Mouse (Mus musculus) neural tube, embryonic 12.5 days (tissue): ENCODE results near the gene Gfy. TPM values are rescaled to one million over a fixed set of nuclear protein-coding genes. Genes with fewer than 3 reads are reported as not detected.
A peak's percentile ranks its signal among the peaks of the same experiment; 100 is the strongest.

ENCODE experiments used
- ATAC-seq: fragments of 200-750 bp; cut with Nextera tagmentation; 2 replicates; pipeline ENCODE4 v1.8.0; 2017; ENCODE audit warnings: low read depth, mild to moderate bottlenecking, moderate TSS enrichment, moderate library complexity; ENCODE audit not compliant: low FRiP score
- H3K27ac ChIP-seq: fragments of 300-500 bp; sonication (generic); 2 replicates; pipeline ENCODE4 v1.5.1; 2016
- H3K27me3 ChIP-seq: fragments of 300-500 bp; sonication (generic); replicated peaks from 2 replicates; pipeline ENCODE4 v1.6.1; 2016; ENCODE audit warnings: mild to moderate bottlenecking
- H3K36me3 ChIP-seq: fragments of 300-500 bp; sonication (generic); 2 replicates; pipeline ENCODE4 v1.6.1; 2016; ENCODE audit warnings: mild to moderate bottlenecking
- H3K4me1 ChIP-seq: fragments of 300-500 bp; sonication (generic); 2 replicates; pipeline ENCODE4 v1.6.1; 2016
- H3K4me2 ChIP-seq: fragments of 300-500 bp; sonication (generic); replicated peaks from 2 replicates; pipeline ENCODE4 v1.6.1; 2016; ENCODE audit warnings: mild to moderate bottlenecking
- H3K4me3 ChIP-seq: fragments of 300-500 bp; sonication (generic); 2 replicates; pipeline ENCODE4 v1.5.1; 2016
- H3K9ac ChIP-seq: fragments of 300-500 bp; sonication (generic); 2 replicates; pipeline ENCODE4 v1.6.1; 2016; ENCODE audit warnings: mild to moderate bottlenecking
- H3K9me3 ChIP-seq: fragments of 300-500 bp; sonication (generic); 2 replicates; pipeline ENCODE4 v1.6.1; 2016; ENCODE audit warnings: mild to moderate bottlenecking
- WGBS: fragments of 180-500 bp; shearing (Covaris S2); methylation state at CpG from one replicate; pipeline ENCODE4 v1.1.7; 2016; 5-methylcytosine and 5-hydroxymethylcytosine counted together
- microRNA-seq: library from miRNA; unstranded; fragments of <30 nt; microRNA quantifications from one replicate; pipeline ENCODE4, GENCODE M21; 2017
- polyA plus RNA-seq: library from polyadenylated mRNA; unstranded; fragments of >200 nt; fragmentation: Nextera tagmentation; extraction: Ambion mirVana; gene quantifications from 2 replicates; pipeline ENCODE4 v1.2.1, GENCODE M21; 2016

Gene Gfy
- polyA plus RNA-seq, 1 experiment from 2014 or later: not detected

DNA sequence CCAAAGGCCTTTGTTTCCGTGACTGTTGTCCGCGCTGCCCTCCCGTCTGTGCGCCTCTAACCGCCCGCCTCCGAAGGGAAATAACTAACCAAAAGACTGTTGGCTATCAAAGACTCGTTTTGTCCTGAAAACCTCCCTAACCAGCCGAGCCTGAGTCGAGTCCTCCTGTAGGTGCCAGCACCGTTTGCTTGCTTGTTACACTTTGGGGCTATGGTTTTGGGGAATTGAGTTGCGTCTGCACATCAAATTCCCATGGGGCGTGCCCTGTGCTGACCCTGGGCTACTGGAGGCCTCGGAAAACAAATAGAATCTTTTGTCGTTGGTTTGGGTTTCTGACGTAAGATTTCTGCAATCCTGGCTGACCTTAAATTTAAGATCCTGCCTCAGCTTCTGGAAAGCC lies 50.1 kb downstream of the Gfy start:
- Histone ChIP-seq H3K4me1 (peaks cover 22% of the 10 kb centered on the region), H3K27me3 (no peaks in the 10 kb centered on the region), H3K9ac (peak overlapping the region; percentile 62), H3K4me3 (peak overlapping the region; percentile 43), H3K9me3 (no peaks in the 10 kb centered on the region), H3K4me2 (peak overlapping the region; percentile 65), H3K36me3 (peaks cover 25% of the 10 kb centered on the region), H3K27ac (peak overlapping the region; percentile 89)
- WGBS: 1% methylated on average over 17 of the region's 17 CpGs
- no peak for ATAC-seq

GRCm38 (mm10) chr7:45128624-45129246 lies 50.6 kb downstream of the Gfy start, which contains the start of gene Rpl13a:
Gene Rpl13a (minus strand): TSS chr7:45128761.
- peaks cover 22% of the 10 kb centered on the region for H3K4me1 ChIP-seq

DNA sequence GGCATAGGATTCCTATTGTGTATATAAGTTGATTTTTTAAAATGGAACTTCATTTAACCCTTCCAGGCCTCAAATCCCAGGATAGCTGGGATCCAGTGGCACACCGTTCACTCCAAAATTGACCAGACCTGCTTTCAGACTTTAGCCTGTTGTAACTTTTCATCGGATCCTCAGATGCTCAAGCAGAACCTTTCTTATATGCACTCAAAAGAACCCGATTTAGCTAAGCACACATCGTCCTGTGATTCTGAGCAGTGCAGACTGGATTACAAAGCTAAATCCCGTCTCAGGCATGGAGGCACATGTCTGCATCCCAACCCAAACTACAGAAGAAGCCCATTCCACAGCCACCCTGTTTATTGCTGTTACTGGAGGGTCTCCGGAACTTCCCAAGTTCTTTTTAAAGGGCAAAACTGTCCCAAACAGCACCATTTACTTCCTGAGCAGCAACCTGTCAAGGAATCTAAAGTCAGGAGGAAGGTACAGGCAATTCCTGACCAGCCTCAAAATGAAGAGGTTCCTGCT lies 51.6 kb downstream of the Gfy start:
- no peak for ATAC-seq
- no peaks in the 10 kb centered on the region for H3K9me3 ChIP-seq
- peak overlapping the region; percentile 78 for H3K4me2 ChIP-seq
- peak overlapping the region; percentile 60 for H3K27ac ChIP-seq
- H3K4me1 ChIP-seq: peaks cover 28% of the 10 kb centered on the region
- 1% methylated on average over 6 of the region's 6 CpGs for WGBS
- H3K4me3 ChIP-seq: peak overlapping the region; percentile 81
- H3K27me3 ChIP-seq: no peaks in the 10 kb centered on the region
- H3K36me3 ChIP-seq: peaks cover 29% of the 10 kb centered on the region
- H3K9ac ChIP-seq: peak overlapping the region; percentile 97

More at GRCm38 (mm10) chr7:45128624-45129246, 50.6 kb downstream of the Gfy start, which contains the start of gene Rpl13a:
- Histone ChIP-seq H3K27me3 (no peaks in the 10 kb centered on the region), H3K9me3 (no peaks in the 10 kb centered on the region), H3K4me3 (peak within 1 kb of the TSS; percentile 81), H3K4me2 (peak within 1 kb of the TSS; percentile 78), H3K9ac (peak within 1 kb of the TSS; percentile 97), H3K36me3 (peaks cover 25% of the 10 kb centered on the region), H3K27ac (peak within 1 kb of the TSS; percentile 89)
- peak; percentile 89 for ATAC-seq
- under 1% methylated on average over 48 of the region's 48 CpGs for WGBS

GRCm38 (mm10) chr7:45126844-45127699 lies 52.3 kb downstream of the Gfy start:
- peak overlapping the region; percentile 78 for H3K4me2 ChIP-seq
- no peaks in the 10 kb centered on the region for H3K27me3 ChIP-seq
- peak overlapping the region; percentile 81 for H3K4me3 ChIP-seq
- peak overlapping the region; percentile 60; the same call in 1 of the 2 replicates for H3K27ac ChIP-seq
- ATAC-seq: no peak
- no peaks in the 10 kb centered on the region for H3K9me3 ChIP-seq
- peaks cover 32% of the 10 kb centered on the region for H3K4me1 ChIP-seq
- 48% methylated on average over 21 of the region's 21 CpGs for WGBS
- peak overlapping the region; percentile 97 for H3K9ac ChIP-seq
- peaks cover 36% of the 10 kb centered on the region for H3K36me3 ChIP-seq

Small RNA genes within 50 kb of the gene (microRNA-seq; reads per million reads assigned to microRNA genes)
- gene Mir5121: 16.6 reads per million, percentile 28 among the genes with 10 or more reads in this experiment
- gene Mir7055: not detected

Other genes starting within 250 kb of the Gfy start
- 0.14 TPM in 1 of 2 replicates, not detected in the other for gene Tsks, start 236.4 kb downstream of the Gfy start, polyA plus RNA-seq
- 39.7 and 44.1 TPM in 2 replicates for gene Cpt1c, start 204.7 kb downstream of the Gfy start, polyA plus RNA-seq
- 595 and 646 TPM in 2 replicates for gene Prmt1, start 193.0 kb downstream of the Gfy start, polyA plus RNA-seq
- gene Irf3, start 181.9 kb downstream of the Gfy start, polyA plus RNA-seq: 71.0 and 73.4 TPM in 2 replicates
- gene Bcl2l12, start 180.9 kb downstream of the Gfy start, polyA plus RNA-seq: 41.1 and 42.9 TPM in 2 replicates
- gene Scaf1, start 163.2 kb downstream of the Gfy start, polyA plus RNA-seq: 47.2 and 47.3 TPM in 2 replicates
- gene Rras, start 161.6 kb downstream of the Gfy start, polyA plus RNA-seq: 16.8 and 18.4 TPM in 2 replicates
- 11.8 and 14.0 TPM in 2 replicates for gene Prr12, start 126.7 kb downstream of the Gfy start, polyA plus RNA-seq
- gene Nosip, start 117.1 kb downstream of the Gfy start, polyA plus RNA-seq: 56.5 and 63.0 TPM in 2 replicates
- gene Prrg2, start 116.9 kb downstream of the Gfy start, polyA plus RNA-seq: 15.2 and 17.9 TPM in 2 replicates
- gene Rcn3, start 87.3 kb downstream of the Gfy start, polyA plus RNA-seq: 125 and 139 TPM in 2 replicates
- 14.1 and 15.7 TPM in 2 replicates for gene Fcgrt, start 75.7 kb downstream of the Gfy start, polyA plus RNA-seq
- 1,089 and 1,117 TPM in 2 replicates for gene Rps11, start 55.1 kb downstream of the Gfy start, polyA plus RNA-seq
- gene Rpl13a, start 50.8 kb downstream of the Gfy start, polyA plus RNA-seq: 974 and 1,017 TPM in 2 replicates
- not detected in 2 replicates for gene Gm45713, start 43.3 kb downstream of the Gfy start, polyA plus RNA-seq
- gene Flt3l, start 43.1 kb downstream of the Gfy start, polyA plus RNA-seq: 1.0 and 1.3 TPM in 2 replicates
- gene Pih1d1, start 25.3 kb downstream of the Gfy start, polyA plus RNA-seq: 90.2 and 94.0 TPM in 2 replicates
- 37.8 and 42.4 TPM in 2 replicates for gene Aldh16a1, start 25.0 kb downstream of the Gfy start, polyA plus RNA-seq
- 2.0 and 2.6 TPM in 2 replicates for gene Slc17a7, start 15.6 kb downstream of the Gfy start, polyA plus RNA-seq
- gene Pth2, start 1.4 kb upstream of the Gfy start, polyA plus RNA-seq: not detected in 2 replicates
- 0.42 and 0.74 TPM in 2 replicates for gene Ccdc155, start 25.3 kb upstream of the Gfy start, polyA plus RNA-seq
- gene Dkkl1, start 32.6 kb upstream of the Gfy start, polyA plus RNA-seq: 7.5 and 7.6 TPM in 2 replicates
- 173 and 178 TPM in 2 replicates for gene Tead2, start 36.2 kb upstream of the Gfy start, polyA plus RNA-seq
- gene Cd37, start 59.5 kb upstream of the Gfy start, polyA plus RNA-seq: 1.1 and 1.2 TPM in 2 replicates
- 0.20 TPM in 1 of 2 replicates, not detected in the other for gene Slc6a16, start 61.5 kb upstream of the Gfy start, polyA plus RNA-seq
- gene Slc6a21, start 97.9 kb upstream of the Gfy start, polyA plus RNA-seq: not detected in 2 replicates
- 9.6 and 11.0 TPM in 2 replicates for gene Trpm4, start 154.2 kb upstream of the Gfy start, polyA plus RNA-seq
- gene Hrc, start 155.7 kb upstream of the Gfy start, polyA plus RNA-seq: 0.46 and 0.77 TPM in 2 replicates
- gene Ppfia3, start 187.4 kb upstream of the Gfy start, polyA plus RNA-seq: 17.1 and 18.1 TPM in 2 replicates
- gene Lin7b, start 191.0 kb upstream of the Gfy start, polyA plus RNA-seq: 3.5 TPM in 2 replicates
- gene Snrnp70, start 216.2 kb upstream of the Gfy start, polyA plus RNA-seq: 269 and 286 TPM in 2 replicates
- gene Kcna7, start 226.1 kb upstream of the Gfy start, polyA plus RNA-seq: not detected in 2 replicates
- 0.57 and 0.65 TPM in 2 replicates for gene Ntf5, start 234.1 kb upstream of the Gfy start, polyA plus RNA-seq
- not detected in 2 replicates for gene Lhb, start 241.3 kb upstream of the Gfy start, polyA plus RNA-seq